Mouse (Mus musculus) frontal cortex, adult 2 months (tissue): ENCODE measurements at regions not wholly inside any gene's neighbourhood (a gene's known extent, or its start where the extent isn't known, plus 50 kb on each side); places are given as distances from the start of the nearest gene placed in this dataset.
"Not testable (repeated sequence)": the region's sequence is repeated elsewhere in the genome, so short reads cannot be mapped to it uniquely, and the experiment has no call there.

ENCODE experiments used
- DNase-seq, 2 experiments: peaks; one replicate each; pipeline ENCODE4 v3.0.0; 2022; ENCODE audit warnings: low spot score in 1 of 2; ENCODE audit errors: extremely low spot score in 1 of 2

GRCm38 (mm10) chr2:78606388-78606787, 261.5 kb upstream of the Ube2e3 start:
- peak; percentile 20 to 52 for DNase-seq

GRCm38 (mm10) chr2:78600753-78601152, 267.2 kb upstream of the Ube2e3 start:
- no peak for DNase-seq

GRCm38 (mm10) chr2:78598039-78598438, 269.9 kb upstream of the Ube2e3 start:
- DNase-seq: no peak

GRCm38 (mm10) chr2:78596251-78596650, 271.7 kb upstream of the Ube2e3 start:
- DNase-seq: no peak

GRCm38 (mm10) chr2:78580013-78580412, 287.9 kb upstream of the Ube2e3 start:
- no peak for DNase-seq

- no peak for DNase-seq
Measured at GRCm38 (mm10) chr2:78572492-78572891, 295.4 kb upstream of the Ube2e3 start.

GRCm38 (mm10) chr2:78558128-78558527, 309.8 kb upstream of the Ube2e3 start:
- no peak for DNase-seq

GRCm38 (mm10) chr2:78551085-78551484, 316.8 kb upstream of the Ube2e3 start:
- DNase-seq: peak in 1 of 2 experiments; percentile 22

- no peak for DNase-seq
Measured at GRCm38 (mm10) chr2:78548683-78549467, 319.0 kb upstream of the Ube2e3 start.

GRCm38 (mm10) chr2:78547286-78547685, 320.6 kb upstream of the Ube2e3 start:
- DNase-seq: no peak

GRCm38 (mm10) chr2:78540422-78540821, 327.5 kb upstream of the Ube2e3 start:
- DNase-seq: peak in 1 of 2 experiments; percentile 7

GRCm38 (mm10) chr2:78539592-78540300, 328.2 kb upstream of the Ube2e3 start:
- no peak for DNase-seq

GRCm38 (mm10) chr2:78537574-78537973, 330.4 kb upstream of the Ube2e3 start:
- DNase-seq: peak; percentile 3 to 28

- DNase-seq: not testable (repeated sequence)
Measured at GRCm38 (mm10) chr2:78533881-78534280, 334.0 kb upstream of the Ube2e3 start.

GRCm38 (mm10) chr2:78530535-78530934, 337.4 kb upstream of the Ube2e3 start:
- no peak for DNase-seq

- DNase-seq: no peak
Measured at GRCm38 (mm10) chr2:78520258-78521023, 347.5 kb upstream of the Ube2e3 start.

GRCm38 (mm10) chr2:78493115-78493514, 374.8 kb upstream of the Ube2e3 start:
- DNase-seq: no peak

GRCm38 (mm10) chr2:78480036-78480435, 387.9 kb upstream of the Ube2e3 start:
- DNase-seq: peak; percentile 15 to 24

- no peak for DNase-seq
Measured at GRCm38 (mm10) chr2:78459444-78459843, 408.5 kb upstream of the Ube2e3 start.

GRCm38 (mm10) chr2:78453411-78453810, 414.5 kb upstream of the Ube2e3 start:
- no peak for DNase-seq

GRCm38 (mm10) chr2:78436816-78437215, 431.1 kb upstream of the Ube2e3 start:
- no peak for DNase-seq
